Mouse (Mus musculus) frontal cortex, postnatal 14 days (tissue): ENCODE measurements around the gene Msx3.
A peak's percentile ranks its signal among the peaks of the same experiment; 100 is the strongest.

Experiments used
- DNase-seq, 2 experiments: peaks; one replicate each; pipeline ENCODE4 v3.0.0; 2022; ENCODE audit warnings: low spot score in 2 of 2

Gene Msx3

GRCm38 (mm10) chr7:140057413-140058407 is 8.8 kb upstream of the Msx3 start:
- DNase-seq, result no peak

- no peak for DNase-seq
Measured at GRCm38 (mm10) chr7:140054124-140054523, 5.2 kb upstream of the Msx3 start.

- DNase-seq, result no peak
Measured at GRCm38 (mm10) chr7:140049115-140049689, 313 bp upstream of the Msx3 start.

- DNase-seq, result no peak
Measured at GRCm38 (mm10) chr7:140047811-140048311, 1.0 kb downstream of the Msx3 start.

- DNase-seq, result no peak
Measured at GRCm38 (mm10) chr7:140045546-140045945, 3.3 kb downstream of the Msx3 start.

GRCm38 (mm10) chr7:140042728-140043127 is 6.2 kb downstream of the Msx3 start:
- no peak for DNase-seq

- no peak for DNase-seq
Measured at GRCm38 (mm10) chr7:140037171-140037555, 11.7 kb downstream of the Msx3 start.

- DNase-seq, result peak; percentile 84 to 89
Measured at GRCm38 (mm10) chr7:140036281-140037170, 12.4 kb downstream of the Msx3 start, which contains the start of the genes Zfp511 and Tubgcp2. Gene Zfp511 (plus strand): TSS chr7:140036391. Gene Tubgcp2 (minus strand): TSS chr7:140036669.

- no peak for DNase-seq
Measured at GRCm38 (mm10) chr7:140035456-140035855, 13.4 kb downstream of the Msx3 start.

- no peak for DNase-seq
Measured at GRCm38 (mm10) chr7:140033386-140033785, 15.5 kb downstream of the Msx3 start.

GRCm38 (mm10) chr7:140032366-140032765 is 16.5 kb downstream of the Msx3 start:
- no peak for DNase-seq

GRCm38 (mm10) chr7:140031771-140032170 is 17.1 kb downstream of the Msx3 start:
- DNase-seq, result no peak

GRCm38 (mm10) chr7:140011336-140011735 is 37.6 kb downstream of the Msx3 start:
- DNase-seq, result no peak

GRCm38 (mm10) chr7:140007781-140008180 is 41.1 kb downstream of the Msx3 start:
- peak in 1 of 2 experiments; percentile 1 for DNase-seq

- peak in 1 of 2 experiments; percentile 2 for DNase-seq
Measured at GRCm38 (mm10) chr7:140006861-140007611, 41.9 kb downstream of the Msx3 start.

GRCm38 (mm10) chr7:140004666-140005065 is 44.2 kb downstream of the Msx3 start:
- no peak for DNase-seq

- DNase-seq, result peak in 1 of 2 experiments; percentile 3
Measured at GRCm38 (mm10) chr7:140001086-140001740, 47.7 kb downstream of the Msx3 start.

GRCm38 (mm10) chr7:139998691-139999350 is 50.1 kb downstream of the Msx3 start:
- DNase-seq, result no peak
